Comparison of ENCODE assay signal across 18 mouse cellular contexts in the genomic region with DNA sequence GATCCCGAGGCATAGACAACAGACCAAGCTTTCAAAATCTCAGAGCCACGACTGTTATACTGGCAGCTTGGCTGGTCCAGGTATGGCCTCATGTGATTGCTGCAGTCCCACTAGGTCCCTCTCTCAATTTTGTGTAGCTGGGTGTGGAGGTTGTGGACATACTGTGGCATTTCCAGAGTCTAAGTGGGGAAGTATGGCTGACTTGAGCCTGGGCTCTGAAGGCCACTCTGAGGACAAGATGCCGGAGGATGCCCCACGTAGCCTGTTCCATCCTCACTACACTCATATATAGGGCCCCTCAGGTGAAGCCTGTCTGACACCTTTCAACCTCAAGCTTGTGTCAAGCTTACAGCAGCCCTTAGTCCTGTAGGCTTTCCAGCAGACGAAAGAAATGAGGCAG.
"Had no signal": no experiment of that assay in that cellular context is flagged by ENCODE, and none has a peak within 500 bp of the region (broad histone marks: within the 10 kb centered on the region; RNA-seq: fewer than 3 reads in every experiment).

No protein-coding gene starts in this region.

- H3K9ac ChIP-seq: liver, embryonic 14.5 days; lung, embryonic 14.5 days; midbrain, embryonic 13.5 days; neural tube, embryonic 13.5 days; neural tube, embryonic 15.5 days; stomach, embryonic 15.5 days had no signal

- H3K36me3 ChIP-seq: midbrain, embryonic 10.5 days; midbrain, embryonic 13.5 days; neural tube, embryonic 13.5 days; neural tube, embryonic 15.5 days; stomach, embryonic 15.5 days had no signal

- H3K4me3 ChIP-seq: midbrain, embryonic 10.5 days; midbrain, embryonic 13.5 days; myocyte; neural tube, embryonic 13.5 days; neural tube, embryonic 15.5 days; stomach, embryonic 15.5 days had no signal

- H3K4me2 ChIP-seq: lung, embryonic 14.5 days; midbrain, embryonic 13.5 days; neural tube, embryonic 13.5 days; neural tube, embryonic 15.5 days; stomach, embryonic 15.5 days had no signal

- H3K27me3 ChIP-seq: midbrain, embryonic 13.5 days; neural tube, embryonic 13.5 days; neural tube, embryonic 15.5 days; stomach, embryonic 15.5 days had no signal

- H3K4me1 ChIP-seq: midbrain, embryonic 10.5 days; midbrain, embryonic 13.5 days; neural tube, embryonic 13.5 days; neural tube, embryonic 15.5 days; stomach, embryonic 15.5 days had no signal

- ATAC-seq: midbrain, embryonic 13.5 days; midbrain, embryonic 16.5 days had no signal

- H3K27ac ChIP-seq: liver, embryonic 14.5 days; midbrain, embryonic 10.5 days; midbrain, embryonic 13.5 days; neural tube, embryonic 13.5 days; neural tube, embryonic 15.5 days; stomach, embryonic 15.5 days; stomach, postnatal 0 days had no signal

- H3K9me3 ChIP-seq: neural tube, embryonic 13.5 days; stomach, embryonic 15.5 days had no signal

- DNase-seq: lung, adult 18-20 months; lung, embryonic 14.5 days; lung, postnatal 10 days; lung, postnatal 4 days; retina, postnatal 1 day; right cerebral cortex, adult 18-20 months; right cerebral cortex, postnatal 25 days; right cerebral cortex, postnatal 4 days; spleen, adult 18-20 months had no signal
